Mouse (Mus musculus) T-helper 17 cell (primary cell): ENCODE results near the gene Rgs7bp.
"Not testable (repeated sequence)": the region's sequence is repeated elsewhere in the genome, so short reads cannot be mapped to it uniquely, and the experiment has no call there.

ENCODE experiments used
- in situ Hi-C, 2 experiments: fragments of 300-600 bp; cut with MboI, MseI; formaldehyde crosslinking; loops; 1 replicate in 1 of 2; 2 replicates in 1 of 2; pipeline ENCODE4 v1.15.1; 2025; ENCODE audit warnings: high pct_unique_total_duplicates in 2 of 2

The Rgs7bp gene

GRCm38 (mm10) chr13:104939856-104940255 lies 114.9 kb downstream of the Rgs7bp start:
- in situ Hi-C loops, result loop anchor here (5.0 to 10.0 kb wide), 5 partner anchors 82 to 358 kb away; partner anchors contain the start of gene Cwc27 (in 1 of the 2)

- in situ Hi-C loops, result loop anchor here (5.0 kb wide), 2 partner anchors 122 to 357 kb away; partner anchors contain the start of gene Cwc27 (in 1 of the 2)
Measured at GRCm38 (mm10) chr13:104938966-104939593, 115.7 kb downstream of the Rgs7bp start.

DNA sequence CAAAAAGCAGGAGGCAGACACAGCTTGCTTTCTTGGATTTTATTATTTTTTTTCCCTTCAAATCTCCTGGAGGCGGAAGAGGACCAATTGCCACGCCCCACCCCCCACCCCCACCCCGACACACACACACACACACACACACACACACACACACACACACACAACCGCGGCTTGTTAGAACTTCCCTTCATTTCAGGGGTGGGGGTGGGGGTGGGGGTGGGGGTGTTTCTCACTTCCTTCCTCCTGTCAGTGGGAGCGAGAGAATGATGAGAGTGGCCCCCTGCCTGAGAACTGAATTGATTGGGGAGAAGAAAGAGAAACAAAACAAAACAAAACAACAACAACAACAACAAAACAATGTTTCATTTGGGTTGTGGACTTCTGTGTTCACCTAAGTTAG lies 117.0 kb downstream of the Rgs7bp start:
- in situ Hi-C loops, result loop anchor here (5.0 kb wide), 2 partner anchors 120 to 355 kb away; partner anchors contain the start of gene Cwc27 (in 1 of the 2)

GRCm38 (mm10) chr13:104936586-104936985 lies 118.1 kb downstream of the Rgs7bp start:
- in situ Hi-C loops, result loop anchor here (5.0 kb wide), 2 partner anchors 119 to 354 kb away; partner anchors contain the start of gene Cwc27 (in 1 of the 2)

DNA sequence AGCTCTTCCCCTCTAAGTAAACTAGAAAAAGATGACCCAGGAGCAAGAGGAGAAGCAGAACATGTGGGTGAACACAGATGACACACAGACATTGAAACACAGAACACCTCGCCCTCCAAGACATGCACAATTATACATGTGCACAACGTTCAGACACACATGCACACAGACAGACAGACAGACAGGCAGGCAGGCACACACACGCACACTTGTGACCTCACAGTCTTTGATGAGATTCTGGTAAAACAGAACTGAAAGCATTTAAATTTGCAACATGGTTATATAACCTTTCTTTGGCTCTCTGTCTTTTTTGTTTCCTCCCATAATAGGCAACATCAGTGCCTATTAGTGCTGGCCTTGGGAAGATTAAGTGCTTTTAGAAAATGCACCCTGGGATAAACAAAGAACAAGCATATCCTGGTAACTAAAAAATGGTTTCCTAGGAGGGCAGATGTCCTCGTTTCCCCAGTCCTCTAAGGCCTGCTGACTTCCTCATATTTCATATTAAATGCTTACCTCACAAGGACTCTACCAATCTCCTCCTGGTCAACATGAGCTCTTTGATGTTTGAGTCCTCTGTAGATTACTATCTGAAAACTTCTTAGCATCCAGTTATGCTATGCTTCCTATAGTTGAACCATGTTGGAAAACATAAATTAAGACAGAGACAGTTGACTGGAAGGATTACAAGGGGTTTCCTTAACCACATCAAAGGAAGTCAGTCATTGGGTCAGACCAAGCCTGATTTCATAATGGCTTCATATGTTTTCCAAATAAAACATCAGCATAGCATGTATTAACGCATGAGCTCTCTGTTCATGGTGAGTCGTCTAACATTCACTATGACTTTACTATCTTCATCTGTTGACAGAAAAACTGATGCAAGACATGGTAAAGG lies 122.8 kb downstream of the Rgs7bp start:
- in situ Hi-C loops, result no loop called here

GRCm38 (mm10) chr13:104930814-104931213 lies 123.9 kb downstream of the Rgs7bp start:
- in situ Hi-C loops, result no loop called here

- in situ Hi-C loops, result no loop called here
Measured at GRCm38 (mm10) chr13:104918663-104919062, 136.1 kb downstream of the Rgs7bp start.

DNA sequence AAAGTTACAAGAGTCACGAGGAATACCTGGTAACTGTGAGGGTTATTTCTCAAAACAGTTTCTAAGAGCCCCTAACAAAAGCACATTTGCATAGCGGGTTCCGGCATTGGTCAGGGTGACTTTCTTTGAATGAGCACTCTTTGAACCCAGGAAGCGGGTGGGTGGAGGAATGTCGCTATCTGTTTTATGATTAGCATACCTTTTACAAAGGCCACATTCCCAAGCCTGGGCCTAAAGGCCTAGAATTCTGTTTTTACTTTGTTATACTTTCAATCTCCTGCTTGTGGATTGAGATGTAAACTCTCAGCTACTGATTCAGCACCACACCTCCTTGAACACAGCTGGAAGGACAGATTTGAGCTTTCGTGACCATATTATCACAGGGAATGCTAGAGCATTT lies 138.0 kb downstream of the Rgs7bp start:
- in situ Hi-C loops, result not testable (repeated sequence)

GRCm38 (mm10) chr13:104916106-104916505 lies 138.6 kb downstream of the Rgs7bp start:
- in situ Hi-C loops, result no loop called here

DNA sequence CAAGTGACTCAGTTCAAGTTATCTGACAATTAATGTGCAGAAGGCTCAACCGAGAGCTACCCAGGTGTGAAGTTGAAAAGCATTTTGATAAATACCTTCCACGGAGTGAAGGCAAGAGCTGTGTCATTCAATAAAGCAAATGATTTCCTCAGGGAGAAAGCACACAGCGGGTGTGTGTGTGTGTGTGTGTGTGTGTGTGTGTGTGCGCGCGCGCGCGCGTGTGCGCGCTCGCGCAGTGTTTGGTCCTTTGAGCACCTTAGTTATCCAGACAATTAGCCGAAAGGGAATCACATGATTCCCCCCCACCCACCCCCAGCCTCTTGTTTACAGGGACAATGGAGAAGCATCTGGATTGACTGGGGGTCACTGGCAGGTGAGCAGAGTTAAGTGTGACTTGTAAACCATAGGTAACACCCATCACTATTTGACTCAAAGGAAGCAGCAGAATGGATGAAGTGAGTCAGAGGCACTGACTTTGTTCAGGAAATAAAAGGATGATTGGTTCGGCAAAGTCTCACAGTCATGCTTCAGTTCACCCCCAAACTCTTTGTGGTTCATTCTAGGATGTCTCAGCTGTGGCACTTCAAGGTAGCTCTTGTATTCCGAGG lies 140.3 kb downstream of the Rgs7bp start:
- in situ Hi-C loops, result no loop called here

DNA sequence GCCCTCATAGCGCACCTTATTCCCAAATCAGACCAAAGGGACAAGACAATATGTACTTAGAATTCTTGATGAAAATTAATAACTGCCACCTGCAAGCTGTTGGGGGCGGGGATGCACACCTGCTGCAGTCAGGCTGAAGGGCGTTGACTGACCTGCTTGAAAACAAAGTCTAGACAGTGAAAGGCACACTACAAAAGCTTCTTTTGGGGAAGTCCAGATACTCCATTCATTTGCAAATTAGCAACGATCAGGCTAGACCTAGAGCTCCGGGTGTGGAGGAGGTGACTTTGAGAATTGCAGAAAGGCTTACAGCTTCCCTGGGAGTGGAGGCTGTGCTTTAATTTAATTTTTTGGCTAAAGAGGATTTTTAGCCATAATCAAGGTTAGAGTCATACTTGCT lies 143.1 kb downstream of the Rgs7bp start:
- in situ Hi-C loops, result not testable (repeated sequence)

DNA sequence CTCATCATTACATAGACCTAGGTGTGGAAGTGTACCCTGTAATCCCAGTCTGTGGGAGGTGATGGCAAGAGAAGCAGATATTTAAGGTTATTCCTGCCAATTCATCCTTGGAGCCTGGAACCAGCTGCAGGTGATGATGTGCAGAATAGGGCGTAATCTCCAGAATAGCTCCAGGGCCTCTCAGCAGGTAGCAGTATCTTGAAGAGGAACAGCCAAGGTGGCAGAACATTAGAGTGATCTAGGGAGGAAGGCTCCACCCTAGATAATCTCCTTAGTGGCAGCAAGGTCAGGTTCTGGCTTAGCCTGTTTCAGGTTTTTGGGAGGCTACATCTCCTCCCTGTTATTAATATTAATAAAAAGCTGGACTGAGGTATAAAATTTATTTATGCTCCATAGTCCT lies 143.7 kb downstream of the Rgs7bp start:
- in situ Hi-C loops, result not testable (repeated sequence)

DNA sequence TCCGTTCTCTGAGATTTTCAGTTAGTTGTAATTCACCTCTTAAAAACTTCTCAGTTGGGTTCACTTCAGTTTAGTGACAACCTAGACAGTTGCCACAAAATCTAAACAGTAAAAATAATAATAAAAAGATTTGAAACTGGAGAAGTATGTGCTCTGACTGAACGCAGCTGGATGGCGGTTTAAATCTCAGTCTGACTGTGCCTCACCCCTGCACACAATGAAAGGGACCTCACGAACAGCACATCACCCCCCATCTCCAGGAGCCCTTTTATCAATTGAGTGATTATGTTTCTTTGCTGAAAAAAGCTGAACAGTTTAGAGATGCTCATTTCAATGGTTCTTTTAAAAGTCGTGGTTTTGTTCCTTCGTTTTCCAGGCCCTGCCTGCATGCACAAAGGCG lies 146.0 kb downstream of the Rgs7bp start:
- in situ Hi-C loops, result no loop called here
